Mouse (Mus musculus): ENCODE measurements around the gene Gtf3c2. TPM values are rescaled to one million over a fixed set of nuclear protein-coding genes. Genes with fewer than 3 reads are reported as not detected.
A peak's percentile ranks its signal among the peaks of the same experiment; 100 is the strongest.
"Not testable (repeated sequence)": the region's sequence is repeated elsewhere in the genome, so short reads cannot be mapped to it uniquely, and the experiment has no call there.

Gene Gtf3c2
- polyA plus RNA-seq, 1 experiment: 113 TPM

GRCm38 (mm10) chr5:31219911-31220447 lies 40.0 kb upstream of the Gtf3c2 start:
- H3K4me3 ChIP-seq (ENCODE audit: control insufficient read depth, insufficient read depth, low read length): peak overlapping the region; percentile 81
- H3K4me1 ChIP-seq (replicated peaks; ENCODE audit: control insufficient read depth, insufficient read depth, low read length): peaks cover 9% of the 10 kb centered on the region
- DNase-seq: no peak
- no peaks in the 10 kb centered on the region for H3K36me3 ChIP-seq (ENCODE audit: control insufficient read depth, insufficient read depth, low read length)
- no peaks in the 10 kb centered on the region for H3K27me3 ChIP-seq (ENCODE audit: control insufficient read depth, insufficient read depth, low read length)
- 0% methylated on average over 40 of the region's 40 CpGs for WGBS
- H3K27ac ChIP-seq (ENCODE audit: control insufficient read depth, insufficient read depth, low read length): peak overlapping the region; percentile 37
- no peak for TF ChIP-seq POLR2A (IDR thresholded peaks at IDR 0.05; ENCODE audit: control insufficient read depth, extremely low read depth, insufficient read depth, low read length, poor library complexity)
- peak; percentile 12; the same call in 1 of the 2 replicates for TF ChIP-seq CTCF (IDR thresholded peaks at IDR 0.05; ENCODE audit: borderline replicate concordance, control insufficient read depth, extremely low read depth, insufficient read depth, low read length, poor library complexity)

GRCm38 (mm10) chr5:31219474-31219873 lies 39.5 kb upstream of the Gtf3c2 start:
- WGBS: 2% methylated on average over 11 of the region's 11 CpGs

GRCm38 (mm10) chr5:31219070-31219469 lies 39.1 kb upstream of the Gtf3c2 start:
- no peak overlapping the region for H3K4me3 ChIP-seq (ENCODE audit: control insufficient read depth, insufficient read depth, low read length)
- TF ChIP-seq POLR2A (IDR thresholded peaks at IDR 0.05; ENCODE audit: control insufficient read depth, extremely low read depth, insufficient read depth, low read length, poor library complexity) (no peak), CTCF (IDR thresholded peaks at IDR 0.05; ENCODE audit: borderline replicate concordance, control insufficient read depth, extremely low read depth, insufficient read depth, low read length, poor library complexity) (no peak)
- H3K27me3 ChIP-seq (ENCODE audit: control insufficient read depth, insufficient read depth, low read length): no peaks in the 10 kb centered on the region
- no peak for DNase-seq
- H3K27ac ChIP-seq (ENCODE audit: control insufficient read depth, insufficient read depth, low read length): no peak overlapping the region
- peaks cover 9% of the 10 kb centered on the region for H3K4me1 ChIP-seq (replicated peaks; ENCODE audit: control insufficient read depth, insufficient read depth, low read length)
- WGBS: 1% methylated on average over 2 of the region's 2 CpGs
- H3K36me3 ChIP-seq (ENCODE audit: control insufficient read depth, insufficient read depth, low read length): no peaks in the 10 kb centered on the region

More at GRCm38 (mm10) chr5:31219474-31219873, 39.5 kb upstream of the Gtf3c2 start:
- no peak for DNase-seq
- H3K4me1 ChIP-seq (replicated peaks; ENCODE audit: control insufficient read depth, insufficient read depth, low read length): peaks cover 9% of the 10 kb centered on the region
- H3K36me3 ChIP-seq (ENCODE audit: control insufficient read depth, insufficient read depth, low read length): no peaks in the 10 kb centered on the region
- TF ChIP-seq CTCF (IDR thresholded peaks at IDR 0.05; ENCODE audit: borderline replicate concordance, control insufficient read depth, extremely low read depth, insufficient read depth, low read length, poor library complexity): no peak
- no peak for TF ChIP-seq POLR2A (IDR thresholded peaks at IDR 0.05; ENCODE audit: control insufficient read depth, extremely low read depth, insufficient read depth, low read length, poor library complexity)
- H3K27ac ChIP-seq (ENCODE audit: control insufficient read depth, insufficient read depth, low read length): no peak overlapping the region
- H3K4me3 ChIP-seq (ENCODE audit: control insufficient read depth, insufficient read depth, low read length): peak overlapping the region; percentile 81
- no peaks in the 10 kb centered on the region for H3K27me3 ChIP-seq (ENCODE audit: control insufficient read depth, insufficient read depth, low read length)

GRCm38 (mm10) chr5:31218294-31218693 lies 38.4 kb upstream of the Gtf3c2 start:
- Histone ChIP-seq H3K27me3 (ENCODE audit: control insufficient read depth, insufficient read depth, low read length) (no peaks in the 10 kb centered on the region), H3K4me3 (ENCODE audit: control insufficient read depth, insufficient read depth, low read length) (no peak overlapping the region), H3K36me3 (ENCODE audit: control insufficient read depth, insufficient read depth, low read length) (no peaks in the 10 kb centered on the region), H3K27ac (ENCODE audit: control insufficient read depth, insufficient read depth, low read length) (no peak overlapping the region), H3K4me1 (replicated peaks; ENCODE audit: control insufficient read depth, insufficient read depth, low read length) (peaks cover 9% of the 10 kb centered on the region)
- TF ChIP-seq POLR2A (IDR thresholded peaks at IDR 0.05; ENCODE audit: control insufficient read depth, extremely low read depth, insufficient read depth, low read length, poor library complexity): no peak
- no peak for TF ChIP-seq CTCF (IDR thresholded peaks at IDR 0.05; ENCODE audit: borderline replicate concordance, control insufficient read depth, extremely low read depth, insufficient read depth, low read length, poor library complexity)
- no peak for DNase-seq
- WGBS: 33% methylated on average over 7 of the region's 7 CpGs

GRCm38 (mm10) chr5:31216554-31216953 lies 36.6 kb upstream of the Gtf3c2 start:
- H3K27me3 ChIP-seq (ENCODE audit: control insufficient read depth, insufficient read depth, low read length); DNase-seq; H3K4me1 ChIP-seq (replicated peaks; ENCODE audit: control insufficient read depth, insufficient read depth, low read length); H3K4me3 ChIP-seq (ENCODE audit: control insufficient read depth, insufficient read depth, low read length); H3K27ac ChIP-seq (ENCODE audit: control insufficient read depth, insufficient read depth, low read length); H3K36me3 ChIP-seq (ENCODE audit: control insufficient read depth, insufficient read depth, low read length): not testable (repeated sequence)
- WGBS: 88% methylated on average over 6 of the region's 6 CpGs

- peaks cover 50% of the 10 kb centered on the region for H3K36me3 ChIP-seq (ENCODE audit: control insufficient read depth, insufficient read depth, low read length)
- peaks cover 13% of the 10 kb centered on the region for H3K4me1 ChIP-seq (replicated peaks; ENCODE audit: control insufficient read depth, insufficient read depth, low read length)
- DNase-seq: no peak
- no peaks in the 10 kb centered on the region for H3K27me3 ChIP-seq (ENCODE audit: control insufficient read depth, insufficient read depth, low read length)
- WGBS: 96% methylated on average over 6 of the region's 6 CpGs
- no peak overlapping the region for H3K4me3 ChIP-seq (ENCODE audit: control insufficient read depth, insufficient read depth, low read length)
- no peak overlapping the region for H3K27ac ChIP-seq (ENCODE audit: control insufficient read depth, insufficient read depth, low read length)
- no peak for TF ChIP-seq CTCF (IDR thresholded peaks at IDR 0.05; ENCODE audit: borderline replicate concordance, control insufficient read depth, extremely low read depth, insufficient read depth, low read length, poor library complexity)
- no peak for TF ChIP-seq POLR2A (IDR thresholded peaks at IDR 0.05; ENCODE audit: control insufficient read depth, extremely low read depth, insufficient read depth, low read length, poor library complexity)
These were observed 24.5 kb upstream of the Gtf3c2 start for GRCm38 (mm10) chr5:31204421-31204820.

- Histone ChIP-seq H3K4me1 (replicated peaks; ENCODE audit: control insufficient read depth, insufficient read depth, low read length) (peaks cover 13% of the 10 kb centered on the region), H3K27me3 (ENCODE audit: control insufficient read depth, insufficient read depth, low read length) (no peaks in the 10 kb centered on the region), H3K27ac (ENCODE audit: control insufficient read depth, insufficient read depth, low read length) (no peak overlapping the region), H3K4me3 (ENCODE audit: control insufficient read depth, insufficient read depth, low read length) (no peak overlapping the region), H3K36me3 (ENCODE audit: control insufficient read depth, insufficient read depth, low read length) (peaks cover 56% of the 10 kb centered on the region)
- TF ChIP-seq CTCF (IDR thresholded peaks at IDR 0.05; ENCODE audit: borderline replicate concordance, control insufficient read depth, extremely low read depth, insufficient read depth, low read length, poor library complexity) (no peak), POLR2A (IDR thresholded peaks at IDR 0.05; ENCODE audit: control insufficient read depth, extremely low read depth, insufficient read depth, low read length, poor library complexity) (no peak)
- 96% methylated on average over 2 of the region's 2 CpGs for WGBS
- DNase-seq: no peak
These were observed 23.9 kb upstream of the Gtf3c2 start for GRCm38 (mm10) chr5:31203866-31204265.

Data from thymus, adult 2 months (tissue).